Mouse (Mus musculus) liver, postnatal 0 days (tissue): ENCODE data around the gene Gucd1.

Experiments used
- CTCF ChIP-seq: sonication (generic); IDR thresholded peaks from 2 replicates; pipeline ENCODE4 v1.5.1; 2016; ENCODE audit warnings: antibody characterized with exemption, low read depth
- EP300 ChIP-seq: IDR thresholded peaks from 2 replicates; pipeline ENCODE4 v1.6.1; 2016; ENCODE audit warnings: antibody characterized with exemption, low read depth, mild to moderate bottlenecking

GRCm38 (mm10) chr10:75549886-75550285 lies 32.1 kb upstream of the Gucd1 start:
- no peak for TF ChIP-seq CTCF
- no peak for TF ChIP-seq EP300
